24 mouse cellular contexts compared by ENCODE assay signal in the genomic region with DNA sequence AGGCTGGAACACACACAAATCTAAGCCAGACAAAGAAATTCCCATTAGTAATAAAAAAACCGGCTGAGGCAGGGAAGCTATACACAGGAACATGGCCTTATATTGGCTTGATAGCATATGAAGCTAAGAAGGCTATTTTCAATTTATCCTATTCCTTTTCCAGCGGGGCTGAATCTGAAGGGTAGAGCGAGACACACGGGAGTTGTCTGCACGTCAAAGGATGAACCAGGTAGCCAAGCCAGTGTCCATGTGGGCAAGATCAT.
DNase-seq lines count a peak whose midpoint lies in the region; ATAC-seq and TF ChIP-seq lines count a peak whose summit lies in the region.
"Had no signal": no experiment of that assay in that cellular context is flagged by ENCODE, and none has a peak within 500 bp of the region (broad histone marks: within the 10 kb centered on the region; RNA-seq: fewer than 3 reads in every experiment).

No protein-coding gene starts in this region.

- H3K4me3 ChIP-seq in forebrain, embryonic 12.5 days (replicated peaks) = no peak overlapping the region
- no peak overlapping the region for H3K4me3 ChIP-seq in forebrain, embryonic 10.5 days
- no peak overlapping the region for H3K4me3 ChIP-seq in midbrain, embryonic 13.5 days (replicated peaks)
- H3K4me3 ChIP-seq in midbrain, postnatal 0 days (ENCODE audit: low read depth, low read length) = no peak overlapping the region
- H3K4me3 ChIP-seq in hindbrain, embryonic 15.5 days = no peak overlapping the region
- no peak overlapping the region for H3K4me3 ChIP-seq in neural tube, embryonic 13.5 days
- H3K4me3 ChIP-seq in layer of hippocampus, adult 2 months = no peak overlapping the region
- H3K4me3 ChIP-seq: embryonic facial prominence, embryonic 15.5 days; heart, embryonic 13.5 days; left cerebral cortex, adult 2 months; liver, embryonic 15.5 days; stomach, embryonic 15.5 days had no signal

- ATAC-seq in forebrain, embryonic 12.5 days (ENCODE audit: low FRiP score) = peak; percentile 55; the same call in 1 of the 2 replicates
- peak; percentile 81 for ATAC-seq in midbrain, embryonic 13.5 days
- no peak for ATAC-seq in midbrain, postnatal 0 days (ENCODE audit: low FRiP score)
- peak; percentile 30; the same call in 1 of the 2 replicates for ATAC-seq in hindbrain, embryonic 15.5 days (ENCODE audit: low FRiP score, low read depth)
- ATAC-seq in neural tube, embryonic 13.5 days (ENCODE audit: low read depth) = peak; percentile 91
- ATAC-seq: activated CD4-positive, CD25-positive, alpha-beta regulatory T cell, adult 4 months had no signal

- no peaks in the 10 kb centered on the region for H3K9me3 ChIP-seq in forebrain, embryonic 12.5 days
- H3K9me3 ChIP-seq in forebrain, embryonic 10.5 days = no peaks in the 10 kb centered on the region
- no peaks in the 10 kb centered on the region for H3K9me3 ChIP-seq in midbrain, embryonic 13.5 days
- no peaks in the 10 kb centered on the region for H3K9me3 ChIP-seq in midbrain, postnatal 0 days (ENCODE audit: low read length)
- H3K9me3 ChIP-seq in hindbrain, embryonic 15.5 days = no peaks in the 10 kb centered on the region
- H3K9me3 ChIP-seq in neural tube, embryonic 13.5 days = no peaks in the 10 kb centered on the region
- H3K9me3 ChIP-seq: embryonic facial prominence, embryonic 15.5 days; heart, embryonic 13.5 days; liver, embryonic 15.5 days; stomach, embryonic 15.5 days had no signal

- peaks cover 5% of the 10 kb centered on the region for H3K4me1 ChIP-seq in forebrain, embryonic 12.5 days
- 0 out of 2 replicates have a peak, but pooled peaks cover 4% of the 10 kb centered on the region for H3K4me1 ChIP-seq in forebrain, embryonic 10.5 days
- 0 out of 2 replicates have a peak, but pooled peaks cover 4% of the 10 kb centered on the region for H3K4me1 ChIP-seq in midbrain, embryonic 13.5 days (replicated peaks)
- H3K4me1 ChIP-seq in midbrain, postnatal 0 days (ENCODE audit: insufficient read depth, low read length) = no peaks in the 10 kb centered on the region
- H3K4me1 ChIP-seq in hindbrain, embryonic 15.5 days (replicated peaks) = peaks cover 8% of the 10 kb centered on the region; the same call in 1 of the 2 replicates
- H3K4me1 ChIP-seq in neural tube, embryonic 13.5 days (replicated peaks) = peaks cover 17% of the 10 kb centered on the region
- H3K4me1 ChIP-seq: embryonic facial prominence, embryonic 15.5 days; liver, embryonic 15.5 days; stomach, embryonic 15.5 days had no signal

- no peak overlapping the region for H3K4me2 ChIP-seq in forebrain, embryonic 12.5 days
- no peak overlapping the region for H3K4me2 ChIP-seq in midbrain, embryonic 13.5 days (replicated peaks)
- H3K4me2 ChIP-seq in midbrain, postnatal 0 days (ENCODE audit: low read depth, low read length, poor library complexity, severe bottlenecking) = no peak overlapping the region
- H3K4me2 ChIP-seq in hindbrain, embryonic 15.5 days = no peak overlapping the region
- peak overlapping the region; percentile 9; the same call in 1 of the 2 replicates for H3K4me2 ChIP-seq in neural tube, embryonic 13.5 days
- H3K4me2 ChIP-seq: embryonic facial prominence, embryonic 15.5 days; heart, embryonic 13.5 days; liver, embryonic 15.5 days; stomach, embryonic 15.5 days had no signal

- WGBS in forebrain, embryonic 12.5 days = 71% methylated on average over 5 of the region's 5 CpGs
- WGBS in forebrain, embryonic 10.5 days = 84% methylated on average over 5 of the region's 5 CpGs
- whole genome bisulfite sequencing in midbrain, embryonic 13.5 days = 55% methylated on average over 5 of the region's 5 CpGs
- WGBS in midbrain, postnatal 0 days = 50% methylated on average over 5 of the region's 5 CpGs
- 41% methylated on average over 5 of the region's 5 CpGs for WGBS in hindbrain, embryonic 15.5 days
- 49% methylated on average over 5 of the region's 5 CpGs for WGBS in neural tube, embryonic 13.5 days

- TF ChIP-seq CTCF in midbrain, postnatal 0 days (IDR thresholded peaks at IDR 0.05) = no peak
- no peak for TF ChIP-seq CTCF in layer of hippocampus, adult 2 months (conservative IDR thresholded peaks at IDR 0.05)

- H3K27ac ChIP-seq in forebrain, embryonic 12.5 days = 0 out of 2 replicates have a peak overlapping the region, but pooled peaks have one; percentile 31
- H3K27ac ChIP-seq in forebrain, embryonic 10.5 days = no peak overlapping the region
- H3K27ac ChIP-seq in midbrain, embryonic 13.5 days = peak overlapping the region; percentile 56; the same call in 1 of the 2 replicates
- no peak overlapping the region for H3K27ac ChIP-seq in midbrain, postnatal 0 days (ENCODE audit: low read depth, low read length)
- peak overlapping the region; percentile 76 for H3K27ac ChIP-seq in hindbrain, embryonic 15.5 days (replicated peaks)
- H3K27ac ChIP-seq in neural tube, embryonic 13.5 days (replicated peaks) = peak overlapping the region; percentile 91
- H3K27ac ChIP-seq in layer of hippocampus, adult 2 months = no peak overlapping the region
- H3K27ac ChIP-seq: embryonic facial prominence, embryonic 15.5 days; heart, embryonic 13.5 days; left cerebral cortex, adult 2 months; liver, embryonic 15.5 days; macrophage; stomach, embryonic 15.5 days had no signal

- no peaks in the 10 kb centered on the region for H3K27me3 ChIP-seq in forebrain, embryonic 12.5 days
- no peaks in the 10 kb centered on the region for H3K27me3 ChIP-seq in forebrain, embryonic 10.5 days (ENCODE audit: poor library complexity, severe bottlenecking)
- H3K27me3 ChIP-seq in midbrain, embryonic 13.5 days = no peaks in the 10 kb centered on the region
- no peaks in the 10 kb centered on the region for H3K27me3 ChIP-seq in midbrain, postnatal 0 days (ENCODE audit: insufficient read depth, low read length)
- no peaks in the 10 kb centered on the region for H3K27me3 ChIP-seq in hindbrain, embryonic 15.5 days
- H3K27me3 ChIP-seq in neural tube, embryonic 13.5 days = no peaks in the 10 kb centered on the region
- H3K27me3 ChIP-seq: embryonic facial prominence, embryonic 15.5 days; heart, embryonic 13.5 days; liver, embryonic 15.5 days; stomach, embryonic 15.5 days had no signal

- H3K9ac ChIP-seq in forebrain, embryonic 12.5 days = no peak overlapping the region
- no peak overlapping the region for H3K9ac ChIP-seq in midbrain, embryonic 13.5 days (replicated peaks)
- no peak overlapping the region for H3K9ac ChIP-seq in midbrain, postnatal 0 days (replicated peaks; ENCODE audit: low read length, poor library complexity, severe bottlenecking)
- no peak overlapping the region for H3K9ac ChIP-seq in hindbrain, embryonic 15.5 days
- H3K9ac ChIP-seq in neural tube, embryonic 13.5 days = no peak overlapping the region
- H3K9ac ChIP-seq: embryonic facial prominence, embryonic 15.5 days; heart, embryonic 13.5 days; liver, embryonic 15.5 days; stomach, embryonic 15.5 days had no signal

- no peak for DNase-seq in forebrain, embryonic 10.5 days (ENCODE audit: extremely low spot score, low spot score)
- no peak for DNase-seq in midbrain, postnatal 0 days (ENCODE audit: low spot score)
- no peak for DNase-seq in thymus, postnatal 14 days
- DNase-seq in layer of hippocampus, adult 2 months (ENCODE audit: low spot score in 2 of 2) = no peak
- DNase-seq: adrenal gland, postnatal 14 days; cerebellum, adult 9-10 months; gastrocnemius, postnatal 14 days; heart, adult 18-20 months; heart, postnatal 14 days; kidney, adult 18-20 months; left cerebral cortex, postnatal 4 days; liver; thymus, postnatal 36 days had no signal

- H3K36me3 ChIP-seq in forebrain, embryonic 12.5 days (replicated peaks) = no peaks in the 10 kb centered on the region
- H3K36me3 ChIP-seq in forebrain, embryonic 10.5 days (replicated peaks) = no peaks in the 10 kb centered on the region
- H3K36me3 ChIP-seq in midbrain, embryonic 13.5 days = no peaks in the 10 kb centered on the region
- no peaks in the 10 kb centered on the region for H3K36me3 ChIP-seq in midbrain, postnatal 0 days (ENCODE audit: insufficient read depth, low read length)
- no peaks in the 10 kb centered on the region for H3K36me3 ChIP-seq in hindbrain, embryonic 15.5 days
- no peaks in the 10 kb centered on the region for H3K36me3 ChIP-seq in neural tube, embryonic 13.5 days
- H3K36me3 ChIP-seq: embryonic facial prominence, embryonic 15.5 days; heart, embryonic 13.5 days; liver, embryonic 15.5 days; stomach, embryonic 15.5 days had no signal

Comparison
In these comparisons a context has a peak if more than half of its experiments do, and no peak if none do; other contexts are left out.
1. H3K27ac ChIP-seq: peak in forebrain, embryonic 12.5 days (single experiment), midbrain, embryonic 13.5 days (single experiment), hindbrain, embryonic 15.5 days (single experiment) and neural tube, embryonic 13.5 days (single experiment); none in forebrain, embryonic 10.5 days (single experiment), midbrain, postnatal 0 days (single experiment) and layer of hippocampus, adult 2 months (single experiment).